Mouse (Mus musculus) liver, postnatal 0 days (tissue): ENCODE data around the gene Pawr.

Experiments used
- CTCF ChIP-seq: sonication (generic); IDR thresholded peaks from 2 replicates; pipeline ENCODE4 v1.5.1; 2016; ENCODE audit warnings: antibody characterized with exemption, low read depth
- EP300 ChIP-seq: IDR thresholded peaks from 2 replicates; pipeline ENCODE4 v1.6.1; 2016; ENCODE audit warnings: antibody characterized with exemption, low read depth, mild to moderate bottlenecking

GRCm38 (mm10) chr10:108391370-108391902 lies 59.5 kb downstream of the Pawr start:
- TF ChIP-seq CTCF = no peak
- no peak for TF ChIP-seq EP300
